Mouse (Mus musculus) erythroid progenitor cell, adult 5-6 weeks (primary cell): Measurements from ENCODE around the gene Chd6. TPM values are rescaled to one million over a fixed set of nuclear protein-coding genes. Genes with fewer than 3 reads are reported as not detected.
"Not testable (repeated sequence)": the region's sequence is repeated elsewhere in the genome, so short reads cannot be mapped to it uniquely, and the experiment has no call there.

Experiments
- ATAC-seq: replicated peaks from 2 replicates; pipeline ENCODE4 v1.8.0; 2016; ENCODE audit warnings: moderate number of reproducible peaks, mild to moderate bottlenecking, moderate TSS enrichment, inconsistent platforms; ENCODE audit not compliant: poor library complexity, low FRiP score, severe bottlenecking
- total RNA-seq, 2 experiments: library from RNA; stranded (forward) in 1 of 2; stranded (reverse) in 1 of 2; fragments of 150-400 nt in 1 of 2; fragments of 186-747, 209-891 nt in 1 of 2; gene quantifications; 2 replicates each; pipeline versions ENCODE4 v1.2.3 to v1.2.4; 2015 to 2017; ENCODE audit warnings: low replicate concordance in 2 of 2

Gene Chd6
- total RNA-seq, 2 experiments from 2014 or later = 33.4 to 33.5 TPM

DNA sequence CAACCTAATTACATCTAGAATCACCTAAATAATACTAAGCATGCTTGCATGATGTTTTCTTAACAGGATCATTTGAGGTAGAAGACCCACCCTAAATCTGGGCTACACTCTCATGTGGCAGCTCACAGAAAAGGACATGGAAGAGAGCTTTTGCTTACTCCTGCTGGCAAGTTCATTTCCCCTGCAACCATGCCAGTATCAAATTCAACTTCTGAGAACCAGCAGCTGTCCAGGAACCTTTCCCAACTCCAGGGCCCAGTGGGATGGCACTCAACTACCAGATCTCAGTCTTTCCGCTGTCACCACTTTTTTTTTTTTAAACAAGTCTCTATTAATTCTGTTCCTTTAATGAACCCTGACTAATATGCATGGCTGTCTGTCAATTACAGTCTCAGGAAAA is 114.7 kb downstream of the Chd6 start:
- ATAC-seq = no peak

DNA sequence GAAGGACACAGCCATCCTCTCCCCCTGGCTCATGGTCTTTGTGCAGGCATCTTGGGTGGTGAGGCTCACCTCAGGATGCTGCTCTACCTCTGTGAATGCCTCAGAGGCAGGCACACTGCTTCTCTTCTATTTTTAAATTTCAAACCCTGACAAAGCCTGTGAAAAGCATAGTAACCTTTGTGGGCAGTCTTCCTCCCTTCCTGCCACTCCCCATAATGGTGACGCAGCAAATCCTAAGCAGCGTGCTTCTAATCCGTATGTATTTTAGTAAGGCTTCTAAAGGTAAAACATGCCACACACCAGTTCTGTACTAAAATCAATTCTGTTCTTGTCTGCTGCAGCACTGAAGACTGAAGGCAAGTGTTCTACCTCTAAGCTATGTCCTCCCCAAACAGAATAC is 116.4 kb downstream of the Chd6 start:
- no peak for ATAC-seq

GRCm38 (mm10) chr2:160990339-160991070 is 118.4 kb downstream of the Chd6 start:
- ATAC-seq = no peak

- ATAC-seq = no peak
These were observed 121.4 kb downstream of the Chd6 start for GRCm38 (mm10) chr2:160987503-160987902.

GRCm38 (mm10) chr2:160982636-160983035 is 126.2 kb downstream of the Chd6 start:
- no peak for ATAC-seq

GRCm38 (mm10) chr2:160981791-160982190 is 127.1 kb downstream of the Chd6 start:
- ATAC-seq = no peak

- no peak for ATAC-seq
These were observed 130.2 kb downstream of the Chd6 start for GRCm38 (mm10) chr2:160978651-160979050.

- no peak for ATAC-seq
These were observed 131.6 kb downstream of the Chd6 start for GRCm38 (mm10) chr2:160977248-160977647.

DNA sequence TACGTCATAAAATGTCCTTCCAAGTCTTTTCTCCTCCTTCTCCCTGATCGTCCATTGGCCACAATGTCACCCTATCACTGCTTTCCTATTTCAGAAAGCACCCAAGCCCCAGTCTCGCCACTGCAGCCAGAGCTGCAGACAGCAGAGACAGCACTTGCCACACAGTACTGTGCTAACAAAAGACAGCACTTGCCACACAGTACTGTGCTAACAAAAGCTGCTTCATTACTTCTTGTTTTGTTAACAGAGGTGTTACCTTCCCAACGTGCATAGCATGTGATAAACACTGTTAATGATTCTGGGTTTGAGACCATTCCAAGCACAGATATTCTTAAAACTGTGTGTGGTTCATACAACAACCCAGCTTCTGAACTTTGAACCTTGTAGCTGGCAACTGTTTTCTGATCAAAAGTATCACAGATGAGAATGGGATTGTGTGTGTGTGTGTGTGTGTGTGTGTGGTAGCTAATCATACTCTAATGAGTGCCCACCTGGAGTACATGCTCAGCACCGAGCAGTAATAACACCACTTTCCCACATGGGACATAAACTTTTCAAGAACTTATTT is 135.1 kb downstream of the Chd6 start:
- no peak for ATAC-seq

DNA sequence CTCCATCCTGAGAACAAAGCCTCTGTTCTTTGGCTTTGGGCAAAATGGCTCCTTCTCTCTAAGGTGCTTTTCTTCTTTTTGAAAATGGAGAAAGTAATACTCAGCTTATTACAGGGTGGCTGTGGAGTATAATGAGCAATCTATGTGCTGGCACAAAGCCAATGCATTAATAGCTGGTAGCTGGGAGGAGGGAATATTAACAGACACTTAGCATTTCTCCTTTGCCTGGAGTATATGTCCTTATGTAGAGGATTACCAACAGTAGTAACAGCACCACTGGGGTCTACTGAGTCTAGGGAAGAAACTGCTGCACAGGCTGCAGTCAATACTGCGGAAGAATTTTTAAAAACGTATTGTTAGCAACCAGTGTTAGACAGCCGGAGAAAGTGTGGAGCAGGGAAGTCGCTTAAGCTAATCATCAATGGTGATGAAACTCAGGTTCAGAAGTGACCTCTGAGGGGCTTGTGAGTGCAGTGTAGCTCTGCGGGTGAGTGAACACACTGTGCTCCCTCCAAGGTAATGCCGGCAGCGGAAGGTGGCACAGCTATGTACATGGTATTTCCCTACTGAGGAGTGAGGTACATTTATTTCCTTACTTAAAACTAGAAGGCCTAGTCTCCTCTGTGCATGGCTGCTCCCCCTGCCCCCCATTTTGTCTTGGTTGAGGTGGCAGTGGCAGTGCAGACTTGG is 136.6 kb downstream of the Chd6 start:
- no peak for ATAC-seq

GRCm38 (mm10) chr2:160962149-160962548 is 146.7 kb downstream of the Chd6 start:
- ATAC-seq = no peak

GRCm38 (mm10) chr2:160960956-160961646 is 147.8 kb downstream of the Chd6 start:
- ATAC-seq = no peak

- ATAC-seq = no peak
These were observed 149.0 kb downstream of the Chd6 start for GRCm38 (mm10) chr2:160959901-160960300.

DNA sequence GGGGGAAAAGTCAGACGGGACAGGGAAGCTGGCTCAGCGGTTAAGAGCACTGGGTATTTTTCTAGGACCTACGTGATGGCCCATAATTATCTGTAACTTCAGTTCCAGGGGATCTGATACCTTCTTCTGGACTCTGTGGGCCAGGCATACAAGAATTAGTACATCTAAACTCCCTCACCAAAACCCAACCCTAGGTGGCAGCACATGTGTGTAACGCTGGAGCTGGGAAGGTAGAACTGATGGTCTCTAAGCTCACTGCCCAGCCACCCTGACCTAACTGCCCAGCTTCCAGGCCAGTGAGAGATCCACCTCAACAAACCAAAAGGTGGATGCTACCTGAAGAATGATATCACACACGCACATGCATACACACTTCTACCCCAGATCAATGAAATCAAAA is 150.1 kb downstream of the Chd6 start:
- no peak for ATAC-seq

DNA sequence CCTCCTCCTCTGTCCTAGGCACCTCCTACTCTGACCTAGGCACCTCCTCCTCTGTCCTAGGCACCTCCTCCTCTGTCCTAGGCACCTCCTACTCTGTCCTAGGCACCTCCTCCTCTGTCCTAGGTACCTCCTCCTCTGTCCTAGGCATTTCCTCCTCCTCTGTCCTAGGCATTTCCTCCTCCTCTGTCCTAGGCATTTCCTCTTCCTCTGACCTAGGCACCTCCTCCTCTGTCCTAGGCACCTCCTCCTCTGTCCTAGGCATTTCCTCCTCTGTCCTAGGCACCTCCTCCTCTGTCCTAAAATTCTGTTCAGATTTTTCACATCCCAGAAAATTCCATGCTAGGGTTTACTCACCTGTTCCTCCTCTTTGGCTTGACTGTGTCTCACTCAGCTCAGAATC is 151.1 kb downstream of the Chd6 start:
- not testable (repeated sequence) for ATAC-seq

GRCm38 (mm10) chr2:160957307-160957706 is 151.6 kb downstream of the Chd6 start:
- ATAC-seq = not testable (repeated sequence)

- ATAC-seq = no peak
These were observed 153.5 kb downstream of the Chd6 start for GRCm38 (mm10) chr2:160955331-160955730.

DNA sequence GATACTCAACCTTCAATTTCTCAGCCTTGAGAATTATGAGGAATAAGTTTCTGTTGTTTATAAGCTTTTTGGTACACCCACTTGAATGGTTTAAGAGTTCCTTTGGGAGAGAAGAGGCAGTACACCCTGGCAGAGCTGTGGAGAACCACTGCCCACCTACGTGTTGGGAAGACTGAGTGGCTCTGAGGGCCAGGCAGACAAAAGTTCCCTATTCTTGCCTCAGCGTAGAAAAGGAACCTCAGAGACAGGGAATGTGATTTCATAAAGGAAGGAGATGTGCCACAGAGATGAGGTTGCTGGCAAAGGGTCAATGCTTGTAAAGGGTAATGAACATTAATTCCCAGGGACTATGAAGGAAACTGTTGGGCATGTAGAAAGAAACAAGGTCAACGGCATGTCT is 154.3 kb downstream of the Chd6 start:
- ATAC-seq = no peak

GRCm38 (mm10) chr2:160953131-160953873 is 155.6 kb downstream of the Chd6 start:
- ATAC-seq = no peak

DNA sequence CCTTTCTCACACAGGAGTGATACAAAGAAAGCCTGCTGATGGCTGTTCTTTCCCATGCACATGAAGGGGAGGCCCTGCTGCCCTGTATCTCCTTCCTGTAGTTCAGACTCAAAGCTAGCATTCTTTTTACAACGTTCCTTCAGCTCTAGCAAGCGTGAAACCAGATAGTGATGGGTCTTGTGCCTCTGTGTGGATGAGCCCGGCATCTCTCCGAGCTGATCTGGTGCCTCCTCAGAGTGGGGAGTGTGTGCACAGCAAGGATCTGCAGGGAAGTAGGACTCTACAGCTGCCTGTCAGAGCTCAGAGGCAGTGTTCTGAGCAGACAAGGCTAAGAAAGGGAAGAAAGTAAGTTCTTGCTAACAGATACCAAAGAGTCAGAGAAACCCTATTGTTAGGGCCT is 157.3 kb downstream of the Chd6 start:
- ATAC-seq = no peak
